Mouse (Mus musculus): ENCODE results near the gene Ppp2r5e. TPM values are rescaled to one million over a fixed set of nuclear protein-coding genes. Genes with fewer than 3 reads are reported as not detected.
"Not testable (repeated sequence)": the region's sequence is repeated elsewhere in the genome, so short reads cannot be mapped to it uniquely, and the experiment has no call there.

Gene Ppp2r5e
- polyA plus RNA-seq, 1 experiment from 2014 or later: 12.6 TPM

GRCm38 (mm10) chr12:75502664-75503063, 93.4 kb downstream of the Ppp2r5e start:
- no peak overlapping the region for H3K27ac ChIP-seq (ENCODE audit: low read depth, low read length)
- no peaks in the 10 kb centered on the region for H3K36me3 ChIP-seq (ENCODE audit: control insufficient read depth, insufficient read depth, low read length)
- H3K4me2 ChIP-seq: no peak overlapping the region
- no peaks in the 10 kb centered on the region for H3K9me3 ChIP-seq (replicated peaks; ENCODE audit: control insufficient read depth, low read length)
- no peak overlapping the region for H3K9ac ChIP-seq (ENCODE audit: low read depth, low read length)
- no peak overlapping the region for H3K4me3 ChIP-seq (ENCODE audit: low read depth, low read length)
- no peak for ATAC-seq (replicated peaks; ENCODE audit: insufficient number of reproducible peaks, low FRiP score, low TSS enrichment)
- no peaks in the 10 kb centered on the region for H3K27me3 ChIP-seq (ENCODE audit: control insufficient read depth, insufficient read depth, low read length)
- WGBS (ENCODE audit: insufficient replicate concordance): 79% methylated on average over 4 of the region's 4 CpGs
- peaks cover 13% of the 10 kb centered on the region for H3K4me1 ChIP-seq (ENCODE audit: control insufficient read depth, insufficient read depth, low read length)

- no peak overlapping the region for H3K9ac ChIP-seq (ENCODE audit: low read depth, low read length)
- H3K4me1 ChIP-seq (ENCODE audit: control insufficient read depth, insufficient read depth, low read length): peaks cover 8% of the 10 kb centered on the region
- no peak overlapping the region for H3K27ac ChIP-seq (ENCODE audit: low read depth, low read length)
- ATAC-seq (replicated peaks; ENCODE audit: insufficient number of reproducible peaks, low FRiP score, low TSS enrichment): no peak
- H3K4me3 ChIP-seq (ENCODE audit: low read depth, low read length): no peak overlapping the region
- no peaks in the 10 kb centered on the region for H3K27me3 ChIP-seq (ENCODE audit: control insufficient read depth, insufficient read depth, low read length)
- no peak overlapping the region for H3K4me2 ChIP-seq
- WGBS (ENCODE audit: insufficient replicate concordance): 93% methylated on average over 1 of the region's 1 CpGs
- no peaks in the 10 kb centered on the region for H3K36me3 ChIP-seq (ENCODE audit: control insufficient read depth, insufficient read depth, low read length)
- no peaks in the 10 kb centered on the region for H3K9me3 ChIP-seq (replicated peaks; ENCODE audit: control insufficient read depth, low read length)
Observed at GRCm38 (mm10) chr12:75497698-75498097, 98.3 kb downstream of the Ppp2r5e start.

- Histone ChIP-seq H3K9ac (ENCODE audit: low read depth, low read length) (no peak overlapping the region), H3K4me1 (ENCODE audit: control insufficient read depth, insufficient read depth, low read length) (peaks cover 11% of the 10 kb centered on the region)
- 87% methylated on average over 3 of the region's 3 CpGs for WGBS (ENCODE audit: insufficient replicate concordance)
Observed at GRCm38 (mm10) chr12:75495636-75496035, 100.4 kb downstream of the Ppp2r5e start.

GRCm38 (mm10) chr12:75494643-75495042, 101.4 kb downstream of the Ppp2r5e start:
- ATAC-seq (replicated peaks; ENCODE audit: insufficient number of reproducible peaks, low FRiP score, low TSS enrichment): no peak
- WGBS (ENCODE audit: insufficient replicate concordance): 86% methylated on average over 3 of the region's 3 CpGs
- Histone ChIP-seq H3K27me3 (ENCODE audit: control insufficient read depth, insufficient read depth, low read length) (no peaks in the 10 kb centered on the region), H3K4me1 (ENCODE audit: control insufficient read depth, insufficient read depth, low read length) (peaks cover 11% of the 10 kb centered on the region), H3K4me3 (ENCODE audit: low read depth, low read length) (no peak overlapping the region), H3K36me3 (ENCODE audit: control insufficient read depth, insufficient read depth, low read length) (no peaks in the 10 kb centered on the region), H3K9me3 (replicated peaks; ENCODE audit: control insufficient read depth, low read length) (no peaks in the 10 kb centered on the region), H3K4me2 (no peak overlapping the region), H3K9ac (ENCODE audit: low read depth, low read length) (no peak overlapping the region), H3K27ac (ENCODE audit: low read depth, low read length) (no peak overlapping the region)

More at GRCm38 (mm10) chr12:75495636-75496035, 100.4 kb downstream of the Ppp2r5e start:
- Histone ChIP-seq H3K36me3 (ENCODE audit: control insufficient read depth, insufficient read depth, low read length) (no peaks in the 10 kb centered on the region), H3K4me2 (no peak overlapping the region), H3K9me3 (replicated peaks; ENCODE audit: control insufficient read depth, low read length) (no peaks in the 10 kb centered on the region), H3K4me3 (ENCODE audit: low read depth, low read length) (no peak overlapping the region), H3K27ac (ENCODE audit: low read depth, low read length) (no peak overlapping the region), H3K27me3 (ENCODE audit: control insufficient read depth, insufficient read depth, low read length) (no peaks in the 10 kb centered on the region)
- no peak for ATAC-seq (replicated peaks; ENCODE audit: insufficient number of reproducible peaks, low FRiP score, low TSS enrichment)

GRCm38 (mm10) chr12:75492549-75493327, 103.3 kb downstream of the Ppp2r5e start:
- H3K4me2 ChIP-seq: no peak overlapping the region
- 64% methylated on average over 3 of the region's 3 CpGs for WGBS (ENCODE audit: insufficient replicate concordance)
- H3K27me3 ChIP-seq (ENCODE audit: control insufficient read depth, insufficient read depth, low read length): no peaks in the 10 kb centered on the region

GRCm38 (mm10) chr12:75492148-75492547, 103.9 kb downstream of the Ppp2r5e start:
- not testable (repeated sequence) for H3K27me3 ChIP-seq (ENCODE audit: control insufficient read depth, insufficient read depth, low read length); H3K4me3 ChIP-seq (ENCODE audit: low read depth, low read length); H3K36me3 ChIP-seq (ENCODE audit: control insufficient read depth, insufficient read depth, low read length); H3K27ac ChIP-seq (ENCODE audit: low read depth, low read length); H3K9ac ChIP-seq (ENCODE audit: low read depth, low read length); H3K4me2 ChIP-seq; H3K9me3 ChIP-seq (replicated peaks; ENCODE audit: control insufficient read depth, low read length); ATAC-seq (replicated peaks; ENCODE audit: insufficient number of reproducible peaks, low FRiP score, low TSS enrichment)
- WGBS (ENCODE audit: insufficient replicate concordance): 84% methylated on average over 3 of the region's 3 CpGs
- peaks cover 11% of the 10 kb centered on the region for H3K4me1 ChIP-seq (ENCODE audit: control insufficient read depth, insufficient read depth, low read length)

More at GRCm38 (mm10) chr12:75492549-75493327, 103.3 kb downstream of the Ppp2r5e start:
- Histone ChIP-seq H3K36me3 (ENCODE audit: control insufficient read depth, insufficient read depth, low read length) (no peaks in the 10 kb centered on the region), H3K9me3 (replicated peaks; ENCODE audit: control insufficient read depth, low read length) (no peaks in the 10 kb centered on the region), H3K9ac (ENCODE audit: low read depth, low read length) (no peak overlapping the region), H3K4me1 (ENCODE audit: control insufficient read depth, insufficient read depth, low read length) (peaks cover 11% of the 10 kb centered on the region), H3K4me3 (ENCODE audit: low read depth, low read length) (no peak overlapping the region), H3K27ac (ENCODE audit: low read depth, low read length) (no peak overlapping the region)
- ATAC-seq (replicated peaks; ENCODE audit: insufficient number of reproducible peaks, low FRiP score, low TSS enrichment): no peak

- Histone ChIP-seq H3K9me3 (replicated peaks; ENCODE audit: control insufficient read depth, low read length) (no peaks in the 10 kb centered on the region), H3K4me2 (no peak overlapping the region), H3K36me3 (ENCODE audit: control insufficient read depth, insufficient read depth, low read length) (no peaks in the 10 kb centered on the region), H3K27ac (ENCODE audit: low read depth, low read length) (no peak overlapping the region), H3K4me1 (ENCODE audit: control insufficient read depth, insufficient read depth, low read length) (0 out of 2 replicates have a peak, but pooled peaks cover under 1% of the 10 kb centered on the region), H3K27me3 (ENCODE audit: control insufficient read depth, insufficient read depth, low read length) (no peaks in the 10 kb centered on the region), H3K9ac (ENCODE audit: low read depth, low read length) (no peak overlapping the region), H3K4me3 (ENCODE audit: low read depth, low read length) (no peak overlapping the region)
- 94% methylated on average over 2 of the region's 2 CpGs for WGBS (ENCODE audit: insufficient replicate concordance)
- no peak for ATAC-seq (replicated peaks; ENCODE audit: insufficient number of reproducible peaks, low FRiP score, low TSS enrichment)
Observed at GRCm38 (mm10) chr12:75487500-75487899, 108.5 kb downstream of the Ppp2r5e start.

GRCm38 (mm10) chr12:75486568-75487286, 109.3 kb downstream of the Ppp2r5e start:
- H3K9ac ChIP-seq (ENCODE audit: low read depth, low read length): no peak overlapping the region
- no peak overlapping the region for H3K27ac ChIP-seq (ENCODE audit: low read depth, low read length)
- no peak for ATAC-seq (replicated peaks; ENCODE audit: insufficient number of reproducible peaks, low FRiP score, low TSS enrichment)
- no peaks in the 10 kb centered on the region for H3K9me3 ChIP-seq (replicated peaks; ENCODE audit: control insufficient read depth, low read length)
- no peak overlapping the region for H3K4me3 ChIP-seq (ENCODE audit: low read depth, low read length)
- no peak overlapping the region for H3K4me2 ChIP-seq
- no peaks in the 10 kb centered on the region for H3K27me3 ChIP-seq (ENCODE audit: control insufficient read depth, insufficient read depth, low read length)
- H3K36me3 ChIP-seq (ENCODE audit: control insufficient read depth, insufficient read depth, low read length): no peaks in the 10 kb centered on the region
- H3K4me1 ChIP-seq (ENCODE audit: control insufficient read depth, insufficient read depth, low read length): no peaks in the 10 kb centered on the region
- WGBS (ENCODE audit: insufficient replicate concordance): 94% methylated on average over 3 of the region's 3 CpGs

Measured in heart, embryonic 11.5 days (tissue).